Mouse (Mus musculus) embryonic facial prominence, embryonic 15.5 days (tissue): Measurements from ENCODE around the gene Chordc1. TPM values are rescaled to one million over a fixed set of nuclear protein-coding genes. Genes with fewer than 3 reads are reported as not detected.

ENCODE experiments used
- polyA plus RNA-seq: library from polyadenylated mRNA; unstranded; fragments of >200 nt; fragmentation: Nextera tagmentation; extraction: Ambion mirVana; gene quantifications from 2 replicates; pipeline ENCODE4 v1.2.1, GENCODE M21; 2015

Gene Chordc1
- polyA plus RNA-seq, 1 experiment from 2014 or later, result 116 TPM

Other genes starting within 250 kb of the Chordc1 start
- 5.3 and 6.2 TPM in 2 replicates for gene Naalad2, start 110.9 kb downstream of the Chordc1 start, polyA plus RNA-seq
- gene Ubtfl1, start 112.3 kb downstream of the Chordc1 start, polyA plus RNA-seq, result not detected in 2 replicates
- not detected in 2 replicates for gene Mbd3l2, start 138.5 kb downstream of the Chordc1 start, polyA plus RNA-seq
- gene Zfp558, start 186.1 kb downstream of the Chordc1 start, polyA plus RNA-seq, result 4.1 and 6.2 TPM in 2 replicates
- gene Mbd3l1, start 186.2 kb downstream of the Chordc1 start, polyA plus RNA-seq, result not detected in 2 replicates